Mouse (Mus musculus) liver, embryonic 14.5 days (tissue): Measurements from ENCODE around the gene Hist1h2aa.

ENCODE experiments used
- CTCF ChIP-seq: IDR thresholded peaks from 2 replicates; pipeline ENCODE4 v1.5.1; 2016; ENCODE audit warnings: antibody characterized with exemption, low read depth, control low read depth
- EP300 ChIP-seq: IDR thresholded peaks from 2 replicates; pipeline ENCODE4 v1.6.1; 2016; ENCODE audit warnings: antibody characterized with exemption, low read depth

DNA sequence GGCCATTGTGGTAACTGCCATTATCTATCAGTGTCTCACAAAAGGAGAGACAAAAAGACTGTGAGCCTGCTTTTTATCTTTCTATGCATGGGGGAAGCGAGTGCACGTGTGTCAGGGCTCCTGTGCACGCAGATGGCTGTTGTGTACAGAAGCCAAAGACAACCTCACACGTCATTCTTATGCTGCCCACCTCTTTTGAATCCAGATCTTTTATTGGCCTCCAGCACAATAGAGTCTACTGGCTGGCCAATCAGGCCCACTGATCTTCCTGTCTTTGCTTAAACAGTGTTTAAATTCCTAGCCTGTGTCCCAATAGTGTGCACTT is 41.0 kb upstream of the Hist1h2aa start:
- TF ChIP-seq CTCF (no peak), EP300 (no peak)
